Comparison of ENCODE assay signal across 11 mouse cellular contexts in genomic region chr4:45054862-45055261, GRCm38 (mm10). TPM values are rescaled to one million over a fixed set of nuclear protein-coding genes. Genes with fewer than 3 reads are reported as not detected.
DNase-seq lines count a peak whose midpoint lies in the region; ATAC-seq and TF ChIP-seq lines count a peak whose summit lies in the region.
"Had no signal": no experiment of that assay in that cellular context is flagged by ENCODE, and none has a peak within 500 bp of the region (broad histone marks: within the 10 kb centered on the region; RNA-seq: fewer than 3 reads in every experiment).

No protein-coding gene starts in this region.

- no peak overlapping the region for H3K4me3 ChIP-seq in forebrain, postnatal 0 days (ENCODE audit: low read depth, low read length)
- H3K4me3 ChIP-seq in forebrain, embryonic 10.5 days: no peak overlapping the region
- H3K4me3 ChIP-seq in liver, embryonic 11.5 days (ENCODE audit: low read depth, low read length): no peak overlapping the region
- no peak overlapping the region for H3K4me3 ChIP-seq in liver, embryonic 12.5 days
- no peak overlapping the region for H3K4me3 ChIP-seq in embryonic facial prominence, embryonic 10.5 days

- 52% methylated on average over 3 of the region's 3 CpGs for WGBS in forebrain, postnatal 0 days
- WGBS in forebrain, embryonic 10.5 days: 56% methylated on average over 3 of the region's 3 CpGs
- 41% methylated on average over 3 of the region's 3 CpGs for WGBS in liver, embryonic 11.5 days
- WGBS in liver, embryonic 12.5 days (ENCODE audit: insufficient replicate concordance): 47% methylated on average over 3 of the region's 3 CpGs
- WGBS in embryonic facial prominence, embryonic 10.5 days: 52% methylated on average over 3 of the region's 3 CpGs

- DNase-seq in forebrain, postnatal 0 days: peak; percentile 29
- DNase-seq in forebrain, embryonic 10.5 days (ENCODE audit: extremely low spot score, low spot score): no peak
- DNase-seq in liver, embryonic 11.5 days (ENCODE audit: low spot score): no peak
- DNase-seq in WW6 (ENCODE audit: low read depth, low spot score): peak; percentile 9
- no peak for DNase-seq in embryonic facial prominence, embryonic 10.5 days (ENCODE audit: low spot score)
- DNase-seq in urinary bladder, adult 2 months (ENCODE audit: low spot score): no peak
- DNase-seq: kidney, adult 8-10 months; right cerebral cortex, adult 18-20 months had no signal

- no peak overlapping the region for H3K9ac ChIP-seq in forebrain, postnatal 0 days
- no peak overlapping the region for H3K9ac ChIP-seq in liver, embryonic 11.5 days (ENCODE audit: low read depth, low read length)
- H3K9ac ChIP-seq in liver, embryonic 12.5 days: no peak overlapping the region

- no peak overlapping the region for H3K27ac ChIP-seq in forebrain, postnatal 0 days (ENCODE audit: low read depth, low read length)
- no peak overlapping the region for H3K27ac ChIP-seq in forebrain, embryonic 10.5 days
- no peak overlapping the region for H3K27ac ChIP-seq in liver, embryonic 11.5 days (ENCODE audit: low read depth, low read length)
- H3K27ac ChIP-seq in liver, embryonic 12.5 days: no peak overlapping the region
- no peak overlapping the region for H3K27ac ChIP-seq in embryonic facial prominence, embryonic 10.5 days (replicated peaks)

- peak; percentile 82 for ATAC-seq in forebrain, postnatal 0 days
- ATAC-seq in liver, embryonic 11.5 days (replicated peaks; ENCODE audit: low FRiP score): peak; percentile 56; the same call in 1 of the 2 replicates
- ATAC-seq in liver, embryonic 12.5 days: no peak
- ATAC-seq in megakaryocyte, adult 5-6 weeks (ENCODE audit: poor library complexity, severe bottlenecking): peak; percentile 76
- ATAC-seq: Patski had no signal

- H3K4me2 ChIP-seq in forebrain, postnatal 0 days (ENCODE audit: low read depth): no peak overlapping the region
- H3K4me2 ChIP-seq in liver, embryonic 11.5 days: no peak overlapping the region
- no peak overlapping the region for H3K4me2 ChIP-seq in liver, embryonic 12.5 days

- H3K9me3 ChIP-seq in forebrain, postnatal 0 days (ENCODE audit: low read length): no peaks in the 10 kb centered on the region
- no peaks in the 10 kb centered on the region for H3K9me3 ChIP-seq in forebrain, embryonic 10.5 days
- H3K9me3 ChIP-seq in liver, embryonic 11.5 days (ENCODE audit: control insufficient read depth, low read length): no peaks in the 10 kb centered on the region
- no peaks in the 10 kb centered on the region for H3K9me3 ChIP-seq in liver, embryonic 12.5 days (replicated peaks)
- no peaks in the 10 kb centered on the region for H3K9me3 ChIP-seq in embryonic facial prominence, embryonic 10.5 days

- H3K4me1 ChIP-seq in forebrain, postnatal 0 days (ENCODE audit: insufficient read depth): no peaks in the 10 kb centered on the region
- no peaks in the 10 kb centered on the region for H3K4me1 ChIP-seq in forebrain, embryonic 10.5 days
- no peaks in the 10 kb centered on the region for H3K4me1 ChIP-seq in liver, embryonic 11.5 days (replicated peaks; ENCODE audit: control insufficient read depth, insufficient read depth, low read length)
- 0 out of 2 replicates have a peak, but pooled peaks cover 3% of the 10 kb centered on the region for H3K4me1 ChIP-seq in liver, embryonic 12.5 days
- H3K4me1 ChIP-seq in embryonic facial prominence, embryonic 10.5 days: no peaks in the 10 kb centered on the region

- TF ChIP-seq CTCF in forebrain, postnatal 0 days (IDR thresholded peaks at IDR 0.05; ENCODE audit: low read depth): peak; percentile 72

- peaks cover 47% of the 10 kb centered on the region for H3K36me3 ChIP-seq in forebrain, postnatal 0 days (ENCODE audit: insufficient read depth)
- peaks cover 44% of the 10 kb centered on the region for H3K36me3 ChIP-seq in forebrain, embryonic 10.5 days (replicated peaks)
- 0 out of 2 replicates have a peak, but pooled peaks cover 3% of the 10 kb centered on the region for H3K36me3 ChIP-seq in liver, embryonic 11.5 days (ENCODE audit: control insufficient read depth, insufficient read depth, low read length)
- H3K36me3 ChIP-seq in liver, embryonic 12.5 days: peaks cover 34% of the 10 kb centered on the region
- peaks cover 58% of the 10 kb centered on the region for H3K36me3 ChIP-seq in embryonic facial prominence, embryonic 10.5 days (replicated peaks)

- no peaks in the 10 kb centered on the region for H3K27me3 ChIP-seq in forebrain, postnatal 0 days (ENCODE audit: insufficient read depth, low read length)
- H3K27me3 ChIP-seq in forebrain, embryonic 10.5 days (ENCODE audit: poor library complexity, severe bottlenecking): no peaks in the 10 kb centered on the region
- no peaks in the 10 kb centered on the region for H3K27me3 ChIP-seq in liver, embryonic 11.5 days (replicated peaks; ENCODE audit: control insufficient read depth, insufficient read depth, low read length)
- no peaks in the 10 kb centered on the region for H3K27me3 ChIP-seq in liver, embryonic 12.5 days (replicated peaks)
- H3K27me3 ChIP-seq in embryonic facial prominence, embryonic 10.5 days (replicated peaks; ENCODE audit: low read depth, poor library complexity, severe bottlenecking): no peaks in the 10 kb centered on the region
- H3K27me3 ChIP-seq: Patski had no signal

RNA-seq across cellular contexts. Expression of gene Fbxo10, which starts 29.5 kb away (rescaled TPM):
- 24.0 and 28.8 TPM in 2 replicates for total RNA-seq in forebrain, postnatal 0 days (2014; rRNA removed)
- polyA plus RNA-seq in forebrain, postnatal 0 days (2015; fragmentation: Nextera tagmentation; extraction: Ambion mirVana): 11.6 and 13.5 TPM in 2 replicates
- polyA plus RNA-seq in forebrain, embryonic 10.5 days (2016; fragmentation: Nextera tagmentation; extraction: Ambion mirVana): 17.8 and 18.0 TPM in 2 replicates
- 9.3 and 10.5 TPM in 2 replicates for polyA plus RNA-seq in liver, embryonic 11.5 days (2014; fragmentation: Nextera tagmentation; extraction: Ambion mirVana)
- polyA plus RNA-seq in liver, embryonic 12.5 days (2016; fragmentation: Nextera tagmentation; extraction: Ambion mirVana): 6.7 and 6.8 TPM in 2 replicates
- total RNA-seq in megakaryocyte, adult 5-6 weeks (2015): 3.4 and 4.4 TPM in 2 replicates
- 4.5 and 5.4 TPM in 2 replicates for total RNA-seq in megakaryocyte, adult 5-6 weeks (2017)
- polyA plus RNA-seq in embryonic facial prominence, embryonic 10.5 days (2016; fragmentation: Nextera tagmentation; extraction: Ambion mirVana): 16.4 and 16.9 TPM in 2 replicates
- 10.4 and 11.1 TPM in 2 replicates for polyA plus RNA-seq in urinary bladder, adult 2 months (2012; rRNA removed)

RNA-seq across cellular contexts. Expression of gene Polr1e, which starts 36.5 kb away (rescaled TPM):
- 13.4 and 16.5 TPM in 2 replicates for total RNA-seq in forebrain, postnatal 0 days (2014; rRNA removed)
- polyA plus RNA-seq in forebrain, postnatal 0 days (2015; fragmentation: Nextera tagmentation; extraction: Ambion mirVana): 23.7 and 25.0 TPM in 2 replicates
- 64.8 and 71.4 TPM in 2 replicates for polyA plus RNA-seq in forebrain, embryonic 10.5 days (2016; fragmentation: Nextera tagmentation; extraction: Ambion mirVana)
- polyA plus RNA-seq in liver, embryonic 11.5 days (2014; fragmentation: Nextera tagmentation; extraction: Ambion mirVana): 58.6 and 58.8 TPM in 2 replicates
- polyA plus RNA-seq in liver, embryonic 12.5 days (2016; fragmentation: Nextera tagmentation; extraction: Ambion mirVana): 40.7 and 44.9 TPM in 2 replicates
- total RNA-seq in megakaryocyte, adult 5-6 weeks (2015): 25.3 and 25.9 TPM in 2 replicates
- total RNA-seq in megakaryocyte, adult 5-6 weeks (2017): 21.0 and 24.3 TPM in 2 replicates
- polyA plus RNA-seq in embryonic facial prominence, embryonic 10.5 days (2016; fragmentation: Nextera tagmentation; extraction: Ambion mirVana): 59.8 and 72.3 TPM in 2 replicates
- 14.1 and 17.2 TPM in 2 replicates for polyA plus RNA-seq in urinary bladder, adult 2 months (2012; rRNA removed)

RNA-seq across cellular contexts. Expression of gene Zbtb5, which starts 42.6 kb away (rescaled TPM):
- total RNA-seq in forebrain, postnatal 0 days (2014; rRNA removed): 44.5 and 49.7 TPM in 2 replicates
- polyA plus RNA-seq in forebrain, postnatal 0 days (2015; fragmentation: Nextera tagmentation; extraction: Ambion mirVana): 28.7 and 32.1 TPM in 2 replicates
- polyA plus RNA-seq in forebrain, embryonic 10.5 days (2016; fragmentation: Nextera tagmentation; extraction: Ambion mirVana): 36.5 and 37.6 TPM in 2 replicates
- polyA plus RNA-seq in liver, embryonic 11.5 days (2014; fragmentation: Nextera tagmentation; extraction: Ambion mirVana): 12.7 and 14.7 TPM in 2 replicates
- polyA plus RNA-seq in liver, embryonic 12.5 days (2016; fragmentation: Nextera tagmentation; extraction: Ambion mirVana): 8.3 TPM in 2 replicates
- 5.6 and 8.0 TPM in 2 replicates for total RNA-seq in megakaryocyte, adult 5-6 weeks (2015)
- total RNA-seq in megakaryocyte, adult 5-6 weeks (2017): 9.0 TPM in 2 replicates
- polyA plus RNA-seq in embryonic facial prominence, embryonic 10.5 days (2016; fragmentation: Nextera tagmentation; extraction: Ambion mirVana): 37.8 and 40.0 TPM in 2 replicates
- 8.5 and 8.6 TPM in 2 replicates for polyA plus RNA-seq in urinary bladder, adult 2 months (2012; rRNA removed)

RNA-seq across cellular contexts. Expression of gene Tomm5, which starts 53.1 kb away (rescaled TPM):
- total RNA-seq in forebrain, postnatal 0 days (2014; rRNA removed): 114 and 143 TPM in 2 replicates
- polyA plus RNA-seq in forebrain, postnatal 0 days (2015; fragmentation: Nextera tagmentation; extraction: Ambion mirVana): 208 and 264 TPM in 2 replicates
- polyA plus RNA-seq in forebrain, embryonic 10.5 days (2016; fragmentation: Nextera tagmentation; extraction: Ambion mirVana): 234 and 236 TPM in 2 replicates
- 445 and 480 TPM in 2 replicates for polyA plus RNA-seq in liver, embryonic 11.5 days (2014; fragmentation: Nextera tagmentation; extraction: Ambion mirVana)
- polyA plus RNA-seq in liver, embryonic 12.5 days (2016; fragmentation: Nextera tagmentation; extraction: Ambion mirVana): 271 and 276 TPM in 2 replicates
- total RNA-seq in megakaryocyte, adult 5-6 weeks (2015): 97.0 and 98.6 TPM in 2 replicates
- 94.3 and 112 TPM in 2 replicates for total RNA-seq in megakaryocyte, adult 5-6 weeks (2017)
- polyA plus RNA-seq in embryonic facial prominence, embryonic 10.5 days (2016; fragmentation: Nextera tagmentation; extraction: Ambion mirVana): 227 and 234 TPM in 2 replicates
- 116 and 146 TPM in 2 replicates for polyA plus RNA-seq in urinary bladder, adult 2 months (2012; rRNA removed)

Comparison
In these comparisons a context has a peak if more than half of its experiments do, and no peak if none do; other contexts are left out.
1. DNase-seq: peak in forebrain, postnatal 0 days (single experiment) and WW6 (single experiment); none in forebrain, embryonic 10.5 days (single experiment), liver, embryonic 11.5 days (single experiment), embryonic facial prominence, embryonic 10.5 days (single experiment) and urinary bladder, adult 2 months (single experiment).